Mouse (Mus musculus): ENCODE data around the gene Gsc. TPM values are rescaled to one million over a fixed set of nuclear protein-coding genes. Genes with fewer than 3 reads are reported as not detected.

The Gsc gene
- 0.50 and 1.0 TPM in 2 replicates for polyA plus RNA-seq (2015; fragmentation: Nextera tagmentation; extraction: Ambion mirVana)

DNA sequence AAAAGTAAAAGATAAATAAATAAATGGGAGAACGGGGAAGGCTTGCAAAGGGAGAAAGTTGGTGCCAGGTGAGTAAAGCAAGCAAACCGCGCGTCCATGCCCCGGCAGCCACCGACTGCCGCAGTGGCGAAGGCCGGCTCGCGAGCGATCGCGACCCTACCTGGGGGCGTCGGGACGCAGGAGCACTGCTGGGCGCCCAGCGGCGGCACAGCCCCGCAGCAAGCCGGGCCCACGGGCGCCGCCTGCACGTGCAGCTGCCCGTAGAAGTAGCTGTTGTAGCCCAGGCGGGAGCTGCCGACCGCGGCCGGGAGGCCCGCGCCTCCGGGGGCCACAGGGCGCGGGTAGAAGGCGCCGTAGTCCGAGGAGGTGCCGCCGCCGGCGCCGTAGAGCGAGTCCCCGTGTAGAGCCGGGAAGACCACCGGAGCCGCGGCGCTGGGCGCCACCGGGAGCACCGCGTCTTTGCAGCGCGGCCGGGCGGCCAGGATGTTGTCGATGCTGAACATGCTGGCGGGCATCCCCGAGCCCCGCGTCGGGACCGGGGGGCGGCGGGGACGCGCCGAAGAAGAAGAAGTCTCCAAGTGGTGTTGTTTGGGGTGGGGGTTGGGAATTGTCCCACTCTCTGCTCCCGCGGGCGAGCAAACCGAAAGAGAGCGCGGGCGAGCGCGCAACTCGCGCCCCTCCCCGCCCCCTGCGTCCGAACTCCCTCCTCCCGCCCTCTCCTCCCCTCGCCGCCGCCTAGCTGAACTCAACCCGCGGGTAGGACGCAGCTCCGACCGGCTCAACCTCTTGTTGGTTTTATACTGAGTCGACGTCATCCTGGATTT, at the start of gene Gsc:
TSS of gene Gsc (minus strand) at position 730 of the 824 bp plus-strand sequence.
- Histone ChIP-seq H3K27ac (ENCODE audit: low read length) (no peak within 1 kb of the TSS), H3K9me3 (replicated peaks; ENCODE audit: control insufficient read depth, low read length, poor library complexity, severe bottlenecking) (no peaks in the 10 kb centered on the region), H3K4me1 (ENCODE audit: control insufficient read depth, insufficient read depth, low read length) (peaks cover 17% of the 10 kb centered on the region), H3K27me3 (ENCODE audit: control insufficient read depth, insufficient read depth, low read depth, low read length) (peaks cover 44% of the 10 kb centered on the region), H3K9ac (ENCODE audit: low read depth, low read length) (peak within 1 kb of the TSS; percentile 34; the same call in 1 of the 2 replicates), H3K4me2 (ENCODE audit: low read length) (peak within 1 kb of the TSS; percentile 59), H3K36me3 (ENCODE audit: control insufficient read depth, insufficient read depth, low read length) (no peaks in the 10 kb centered on the region), H3K4me3 (ENCODE audit: low read depth, low read length) (peak within 1 kb of the TSS; percentile 33)
- ATAC-seq = 0 out of 2 replicates have a peak, but pooled peaks have one; percentile 34
- under 1% methylated on average over 93 of the region's 97 CpGs for WGBS

DNA sequence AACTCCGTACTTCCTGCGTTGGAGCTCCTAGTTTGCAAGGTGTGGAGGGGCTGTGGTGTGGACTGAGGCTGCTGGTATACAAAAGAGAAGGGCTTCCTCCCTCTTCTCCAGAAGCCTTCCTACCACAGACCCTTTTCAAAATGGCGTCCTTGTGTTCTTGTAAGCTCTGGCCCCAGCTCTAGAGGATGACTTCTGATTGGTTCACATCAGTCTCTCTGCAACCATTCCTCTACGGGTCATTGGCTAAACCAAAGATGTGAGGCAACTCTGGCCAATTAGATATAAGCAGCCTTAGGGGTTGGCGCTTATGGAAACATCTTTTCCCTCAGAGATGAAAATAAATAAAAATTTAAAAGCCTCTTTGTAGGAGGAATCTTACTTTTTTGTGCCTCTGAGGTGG, 46.6 kb upstream of the Gsc start:
- no peak overlapping the region for H3K9ac ChIP-seq (ENCODE audit: low read depth, low read length)
- no peaks in the 10 kb centered on the region for H3K27me3 ChIP-seq (ENCODE audit: control insufficient read depth, insufficient read depth, low read depth, low read length)
- no peak for ATAC-seq
- no peaks in the 10 kb centered on the region for H3K4me1 ChIP-seq (ENCODE audit: control insufficient read depth, insufficient read depth, low read length)
- H3K9me3 ChIP-seq (replicated peaks; ENCODE audit: control insufficient read depth, low read length, poor library complexity, severe bottlenecking) = peaks cover 5% of the 10 kb centered on the region
- H3K27ac ChIP-seq (ENCODE audit: low read length) = no peak overlapping the region
- no peak overlapping the region for H3K4me3 ChIP-seq (ENCODE audit: low read depth, low read length)
- H3K4me2 ChIP-seq (ENCODE audit: low read length) = no peak overlapping the region
- H3K36me3 ChIP-seq (ENCODE audit: control insufficient read depth, insufficient read depth, low read length) = no peaks in the 10 kb centered on the region
- 95% methylated on average over 5 of the region's 5 CpGs for WGBS

DNA sequence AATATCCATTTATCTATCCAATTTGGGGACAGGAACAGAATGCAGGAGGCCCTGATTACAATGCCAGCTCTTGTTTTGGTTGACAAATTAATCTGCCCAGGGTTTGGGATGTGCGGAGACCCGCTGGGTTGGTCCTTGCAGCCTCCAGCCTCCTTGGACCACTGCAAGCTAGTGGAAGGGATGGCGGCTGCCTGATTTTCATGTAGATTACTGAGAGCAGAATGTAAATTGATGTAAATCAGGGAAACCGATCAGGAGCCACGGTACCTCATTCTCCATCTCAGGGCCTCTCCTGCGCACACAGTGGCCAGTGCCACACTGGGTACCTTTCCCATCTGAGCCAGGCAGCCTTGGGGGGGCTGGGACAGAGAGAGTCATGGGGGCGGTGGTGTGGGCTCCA, 34.8 kb upstream of the Gsc start:
- H3K4me2 ChIP-seq (ENCODE audit: low read length) = no peak overlapping the region
- H3K4me3 ChIP-seq (ENCODE audit: low read depth, low read length) = no peak overlapping the region
- H3K9me3 ChIP-seq (replicated peaks; ENCODE audit: control insufficient read depth, low read length, poor library complexity, severe bottlenecking) = no peaks in the 10 kb centered on the region
- H3K27me3 ChIP-seq (ENCODE audit: control insufficient read depth, insufficient read depth, low read depth, low read length) = no peaks in the 10 kb centered on the region
- no peak overlapping the region for H3K27ac ChIP-seq (ENCODE audit: low read length)
- ATAC-seq = no peak
- H3K4me1 ChIP-seq (ENCODE audit: control insufficient read depth, insufficient read depth, low read length) = no peaks in the 10 kb centered on the region
- H3K9ac ChIP-seq (ENCODE audit: low read depth, low read length) = no peak overlapping the region
- WGBS = 30% methylated on average over 7 of the region's 7 CpGs
- H3K36me3 ChIP-seq (ENCODE audit: control insufficient read depth, insufficient read depth, low read length) = no peaks in the 10 kb centered on the region

DNA sequence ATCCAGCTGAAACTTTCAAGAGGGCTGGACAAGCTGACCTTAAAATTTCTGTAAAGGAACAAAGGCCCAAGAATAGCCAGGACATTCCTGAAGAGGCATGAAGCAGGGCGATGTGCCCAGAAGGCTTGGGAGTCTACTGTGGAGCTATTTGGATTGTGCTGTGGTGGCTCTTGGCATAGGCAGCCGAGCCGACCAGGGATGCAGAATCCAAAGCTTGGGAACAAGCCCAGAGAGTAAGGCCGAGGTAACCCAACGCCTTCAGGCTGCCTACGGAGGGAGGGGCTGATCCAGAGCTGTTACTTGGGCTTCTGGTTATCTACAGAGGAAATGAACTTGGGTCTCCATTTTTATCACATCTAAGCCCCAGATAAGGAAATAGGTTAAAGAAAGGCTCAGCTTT, 18.9 kb upstream of the Gsc start:
- Histone ChIP-seq H3K9me3 (replicated peaks; ENCODE audit: control insufficient read depth, low read length, poor library complexity, severe bottlenecking) (no peaks in the 10 kb centered on the region), H3K4me1 (ENCODE audit: control insufficient read depth, insufficient read depth, low read length) (no peaks in the 10 kb centered on the region), H3K4me3 (ENCODE audit: low read depth, low read length) (no peak overlapping the region), H3K9ac (ENCODE audit: low read depth, low read length) (no peak overlapping the region), H3K27me3 (ENCODE audit: control insufficient read depth, insufficient read depth, low read depth, low read length) (no peaks in the 10 kb centered on the region), H3K27ac (ENCODE audit: low read length) (no peak overlapping the region), H3K4me2 (ENCODE audit: low read length) (no peak overlapping the region), H3K36me3 (ENCODE audit: control insufficient read depth, insufficient read depth, low read length) (no peaks in the 10 kb centered on the region)
- ATAC-seq = no peak
- 67% methylated on average over 6 of the region's 6 CpGs for WGBS

DNA sequence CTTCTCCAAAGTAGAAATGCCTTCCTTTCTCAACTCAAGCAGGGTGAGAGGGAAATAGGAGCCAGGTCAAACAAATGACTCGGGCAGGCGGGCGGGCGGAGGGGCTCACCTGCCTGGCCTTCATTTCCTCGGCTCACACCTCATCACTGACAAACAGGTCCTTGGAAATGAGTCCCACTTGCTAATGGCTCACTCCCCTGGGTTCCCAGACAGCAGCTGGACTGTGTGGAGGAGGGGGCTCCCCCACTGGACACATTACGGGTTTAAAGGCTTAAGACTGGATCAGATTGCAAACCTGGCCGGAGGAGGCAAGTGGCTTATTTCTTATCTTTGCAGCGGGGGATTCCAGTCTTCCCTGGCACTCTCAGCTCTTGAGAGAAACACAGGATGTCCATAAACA, 13.1 kb upstream of the Gsc start:
- Histone ChIP-seq H3K27ac (ENCODE audit: low read length) (no peak overlapping the region), H3K4me1 (ENCODE audit: control insufficient read depth, insufficient read depth, low read length) (no peaks in the 10 kb centered on the region), H3K4me3 (ENCODE audit: low read depth, low read length) (no peak overlapping the region), H3K9ac (ENCODE audit: low read depth, low read length) (no peak overlapping the region), H3K36me3 (ENCODE audit: control insufficient read depth, insufficient read depth, low read length) (no peaks in the 10 kb centered on the region), H3K9me3 (replicated peaks; ENCODE audit: control insufficient read depth, low read length, poor library complexity, severe bottlenecking) (no peaks in the 10 kb centered on the region), H3K27me3 (ENCODE audit: control insufficient read depth, insufficient read depth, low read depth, low read length) (no peaks in the 10 kb centered on the region), H3K4me2 (ENCODE audit: low read length) (no peak overlapping the region)
- WGBS = 52% methylated on average over 8 of the region's 8 CpGs
- no peak for ATAC-seq

DNA sequence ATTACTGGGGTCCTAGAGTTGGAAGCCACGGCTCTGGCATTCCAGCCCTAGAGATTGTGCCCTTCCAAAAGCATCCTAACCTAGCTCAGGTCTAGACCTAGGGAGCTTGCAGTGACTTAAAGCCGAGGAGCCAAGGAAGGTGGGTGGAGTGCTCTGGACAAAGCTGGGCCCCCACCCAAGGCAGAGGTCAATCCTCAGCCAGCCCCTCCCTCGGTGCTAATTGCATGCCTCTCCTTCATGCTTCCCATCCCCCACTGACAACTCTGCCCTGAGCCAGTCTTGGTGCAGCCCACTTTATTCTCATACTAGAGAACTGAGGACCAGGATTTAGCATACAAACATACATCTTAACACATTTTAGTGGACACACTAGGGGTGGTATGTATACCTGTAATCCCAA, 12.0 kb upstream of the Gsc start:
- Histone ChIP-seq H3K36me3 (ENCODE audit: control insufficient read depth, insufficient read depth, low read length) (no peaks in the 10 kb centered on the region), H3K9me3 (replicated peaks; ENCODE audit: control insufficient read depth, low read length, poor library complexity, severe bottlenecking) (no peaks in the 10 kb centered on the region), H3K9ac (ENCODE audit: low read depth, low read length) (no peak overlapping the region), H3K4me3 (ENCODE audit: low read depth, low read length) (no peak overlapping the region), H3K27me3 (ENCODE audit: control insufficient read depth, insufficient read depth, low read depth, low read length) (peaks cover 8% of the 10 kb centered on the region), H3K4me1 (ENCODE audit: control insufficient read depth, insufficient read depth, low read length) (no peaks in the 10 kb centered on the region), H3K4me2 (ENCODE audit: low read length) (no peak overlapping the region), H3K27ac (ENCODE audit: low read length) (no peak overlapping the region)
- 29% methylated on average over 3 of the region's 3 CpGs for WGBS
- no peak for ATAC-seq

DNA sequence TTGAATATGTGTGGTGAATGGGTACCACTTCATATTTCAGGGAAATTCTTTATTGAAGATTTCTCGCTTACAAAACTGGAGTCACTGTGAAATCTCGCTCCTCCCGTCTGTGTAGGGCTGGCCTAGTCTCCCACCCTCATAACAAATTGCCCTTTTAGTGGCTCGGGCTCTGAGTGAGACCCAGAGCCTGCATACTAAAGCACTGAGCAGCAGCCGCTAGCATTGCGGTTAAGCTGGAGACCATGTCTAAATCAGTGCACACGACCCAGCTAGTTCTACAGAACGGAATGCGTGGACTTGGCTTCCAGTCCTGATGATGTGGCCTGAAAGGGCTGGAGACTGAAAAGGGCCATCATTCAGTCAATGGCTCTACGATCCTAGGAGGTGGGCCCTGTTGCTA, 7.9 kb upstream of the Gsc start:
- H3K4me1 ChIP-seq (ENCODE audit: control insufficient read depth, insufficient read depth, low read length) = no peaks in the 10 kb centered on the region; the same call in 1 of the 2 replicates
- 74% methylated on average over 10 of the region's 10 CpGs for WGBS

DNA sequence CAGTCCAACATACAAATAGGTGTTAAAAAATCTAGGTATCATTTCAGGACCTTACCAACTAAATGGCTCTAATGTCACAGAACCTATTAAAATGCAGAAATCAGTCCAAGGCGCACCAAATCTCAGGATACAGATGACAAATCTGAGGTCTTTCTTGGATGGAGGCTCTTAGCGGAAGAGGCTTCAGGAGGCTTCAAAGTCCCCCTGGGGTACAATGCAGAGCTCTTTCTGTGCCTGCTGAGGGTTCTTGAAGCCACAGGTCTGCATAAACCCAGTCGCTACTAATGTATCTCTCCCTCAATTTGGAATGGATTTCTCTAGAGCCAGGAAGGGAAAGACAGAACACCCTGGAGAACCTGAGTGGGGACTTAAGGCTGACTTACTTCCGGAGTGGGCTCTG, 5.1 kb upstream of the Gsc start:
- ATAC-seq = no peak
- Histone ChIP-seq H3K27ac (ENCODE audit: low read length) (no peak overlapping the region), H3K9me3 (replicated peaks; ENCODE audit: control insufficient read depth, low read length, poor library complexity, severe bottlenecking) (no peaks in the 10 kb centered on the region), H3K36me3 (ENCODE audit: control insufficient read depth, insufficient read depth, low read length) (no peaks in the 10 kb centered on the region), H3K9ac (ENCODE audit: low read depth, low read length) (no peak overlapping the region), H3K4me3 (ENCODE audit: low read depth, low read length) (no peak overlapping the region), H3K4me1 (ENCODE audit: control insufficient read depth, insufficient read depth, low read length) (peaks cover under 1% of the 10 kb centered on the region), H3K27me3 (ENCODE audit: control insufficient read depth, insufficient read depth, low read depth, low read length) (peaks cover 26% of the 10 kb centered on the region), H3K4me2 (ENCODE audit: low read length) (no peak overlapping the region)
- WGBS = 1% methylated on average over 4 of the region's 4 CpGs

More for the DNA sequence above, 7.9 kb upstream of the Gsc start:
- peaks cover 26% of the 10 kb centered on the region for H3K27me3 ChIP-seq (ENCODE audit: control insufficient read depth, insufficient read depth, low read depth, low read length)
- no peak overlapping the region for H3K4me3 ChIP-seq (ENCODE audit: low read depth, low read length)
- no peak for ATAC-seq
- no peaks in the 10 kb centered on the region for H3K9me3 ChIP-seq (replicated peaks; ENCODE audit: control insufficient read depth, low read length, poor library complexity, severe bottlenecking)
- H3K4me2 ChIP-seq (ENCODE audit: low read length) = no peak overlapping the region
- no peak overlapping the region for H3K9ac ChIP-seq (ENCODE audit: low read depth, low read length)
- H3K27ac ChIP-seq (ENCODE audit: low read length) = no peak overlapping the region
- H3K36me3 ChIP-seq (ENCODE audit: control insufficient read depth, insufficient read depth, low read length) = no peaks in the 10 kb centered on the region

DNA sequence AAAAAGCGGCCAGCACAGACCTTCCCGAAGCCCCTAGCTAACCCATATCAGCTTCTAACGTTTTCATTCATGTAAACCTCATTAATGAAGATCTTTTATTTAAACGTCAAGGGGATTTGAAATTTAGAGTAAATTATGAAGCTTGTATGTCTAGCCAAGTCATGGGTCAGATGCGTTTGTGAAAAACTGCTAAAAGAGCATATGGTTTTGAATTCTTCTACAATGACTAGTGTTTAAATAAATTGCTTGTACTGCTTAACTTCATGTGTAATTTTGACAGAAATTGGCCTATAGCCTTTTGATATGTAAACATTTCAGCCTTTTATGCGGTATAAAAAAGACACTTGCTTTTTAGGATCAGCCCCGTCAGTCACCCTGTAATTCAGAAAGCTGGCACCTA, 4.4 kb upstream of the Gsc start:
- H3K27me3 ChIP-seq (ENCODE audit: control insufficient read depth, insufficient read depth, low read depth, low read length) = peaks cover 28% of the 10 kb centered on the region
- no peak for ATAC-seq
- WGBS = 4% methylated on average over 7 of the region's 7 CpGs

More for the DNA sequence above, 4.4 kb upstream of the Gsc start:
- no peak overlapping the region for H3K27ac ChIP-seq (ENCODE audit: low read length)
- H3K4me1 ChIP-seq (ENCODE audit: control insufficient read depth, insufficient read depth, low read length) = peaks cover 8% of the 10 kb centered on the region
- no peak overlapping the region for H3K4me3 ChIP-seq (ENCODE audit: low read depth, low read length)
- H3K9ac ChIP-seq (ENCODE audit: low read depth, low read length) = no peak overlapping the region
- H3K9me3 ChIP-seq (replicated peaks; ENCODE audit: control insufficient read depth, low read length, poor library complexity, severe bottlenecking) = no peaks in the 10 kb centered on the region
- no peaks in the 10 kb centered on the region for H3K36me3 ChIP-seq (ENCODE audit: control insufficient read depth, insufficient read depth, low read length)
- no peak overlapping the region for H3K4me2 ChIP-seq (ENCODE audit: low read length)

Data from midbrain, embryonic 16.5 days (tissue).